Mouse (Mus musculus) hindbrain, embryonic 13.5 days (tissue): Measurements from ENCODE around the gene Saa3. TPM values are rescaled to one million over a fixed set of nuclear protein-coding genes. Genes with fewer than 3 reads are reported as not detected.
"Not testable (repeated sequence)": the region's sequence is repeated elsewhere in the genome, so short reads cannot be mapped to it uniquely, and the experiment has no call there.

Source experiments
- ATAC-seq: fragments of 200-750 bp; cut with Nextera tagmentation; 2 replicates; pipeline ENCODE4 v1.8.0; 2017; ENCODE audit warnings: moderate TSS enrichment; ENCODE audit not compliant: low FRiP score
- H3K27ac ChIP-seq: fragments of 300-500 bp; sonication (generic); 2 replicates; pipeline ENCODE4 v1.5.1; 2015; ENCODE audit warnings: inconsistent platforms, mild to moderate bottlenecking, moderate library complexity
- H3K27me3 ChIP-seq: fragments of 300-500 bp; sonication (generic); 2 replicates; pipeline ENCODE4 v1.6.1; 2015; ENCODE audit warnings: mild to moderate bottlenecking, inconsistent platforms
- H3K36me3 ChIP-seq: fragments of 300-500 bp; sonication (generic); 2 replicates; pipeline ENCODE4 v1.6.1; 2015; ENCODE audit warnings: mild to moderate bottlenecking, inconsistent platforms
- H3K4me1 ChIP-seq: fragments of 300-500 bp; sonication (generic); replicated peaks from 2 replicates; pipeline ENCODE4 v1.6.1; 2015; ENCODE audit warnings: inconsistent platforms
- H3K4me2 ChIP-seq: fragments of 300-500 bp; sonication (generic); 2 replicates; pipeline ENCODE4 v1.6.1; 2015; ENCODE audit warnings: inconsistent platforms, mild to moderate bottlenecking, moderate library complexity
- H3K4me3 ChIP-seq: fragments of 300-500 bp; sonication (generic); 2 replicates; pipeline ENCODE4 v1.5.1; 2015; ENCODE audit warnings: mild to moderate bottlenecking, inconsistent platforms
- H3K9ac ChIP-seq: fragments of 300-500 bp; sonication (generic); 2 replicates; pipeline ENCODE4 v1.6.1; 2015; ENCODE audit warnings: mild to moderate bottlenecking, inconsistent platforms
- H3K9me3 ChIP-seq: fragments of 300-500 bp; sonication (generic); 2 replicates; pipeline ENCODE4 v1.6.1; 2016; ENCODE audit warnings: inconsistent platforms
- WGBS: fragments of 180-500 bp; shearing (Covaris S2); methylation state at CpG from one replicate; pipeline ENCODE4 v1.1.7; 2015; 5-methylcytosine and 5-hydroxymethylcytosine counted together
- polyA plus RNA-seq: library from polyadenylated mRNA; unstranded; fragments of >200 nt; fragmentation: Nextera tagmentation; extraction: Ambion mirVana; gene quantifications from 2 replicates; pipeline ENCODE4 v1.2.1, GENCODE M21; 2015

Gene Saa3
- polyA plus RNA-seq, 1 experiment from 2014 or later = 0.35 TPM

DNA sequence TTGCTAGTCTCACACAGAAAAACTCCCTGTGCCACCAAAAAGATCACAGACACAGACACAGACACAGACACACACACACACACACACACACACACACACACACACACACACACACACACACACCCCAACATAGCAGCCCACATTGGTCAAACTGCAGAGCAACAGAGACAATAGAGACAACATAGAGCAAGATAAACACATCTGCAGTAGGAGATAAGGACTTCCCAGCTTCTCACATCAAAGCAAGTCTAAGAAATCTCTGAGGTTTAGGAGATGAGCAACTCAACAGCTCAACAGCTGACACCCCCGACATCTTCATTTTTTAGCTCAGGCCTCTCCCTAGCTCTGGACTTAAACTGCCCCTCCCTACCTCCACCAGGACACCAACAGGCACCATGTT is 18.7 kb downstream of the Saa3 start:
- 100% methylated on average over 1 of the region's 1 CpGs for WGBS
- peaks cover 74% of the 10 kb centered on the region for H3K36me3 ChIP-seq
- H3K27ac ChIP-seq = no peak overlapping the region
- H3K4me2 ChIP-seq = no peak overlapping the region
- no peaks in the 10 kb centered on the region for H3K9me3 ChIP-seq
- no peak overlapping the region for H3K4me3 ChIP-seq
- H3K4me1 ChIP-seq = no peaks in the 10 kb centered on the region
- H3K27me3 ChIP-seq = no peaks in the 10 kb centered on the region
- no peak for ATAC-seq
- no peak overlapping the region for H3K9ac ChIP-seq

GRCm38 (mm10) chr7:46686827-46687226 is 28.7 kb downstream of the Saa3 start:
- Histone ChIP-seq H3K4me1 (no peaks in the 10 kb centered on the region), H3K36me3 (peaks cover 41% of the 10 kb centered on the region), H3K9ac (no peak overlapping the region), H3K4me3 (no peak overlapping the region), H3K4me2 (no peak overlapping the region), H3K27ac (no peak overlapping the region), H3K27me3 (no peaks in the 10 kb centered on the region), H3K9me3 (no peaks in the 10 kb centered on the region)
- 87% methylated on average over 5 of the region's 5 CpGs for WGBS
- no peak for ATAC-seq

GRCm38 (mm10) chr7:46680732-46681131 is 34.8 kb downstream of the Saa3 start:
- no peaks in the 10 kb centered on the region for H3K36me3 ChIP-seq
- no peak for ATAC-seq

GRCm38 (mm10) chr7:46679044-46679443 is 36.5 kb downstream of the Saa3 start:
- H3K4me3 ChIP-seq, H3K27me3 ChIP-seq, H3K27ac ChIP-seq, H3K36me3 ChIP-seq, H3K9me3 ChIP-seq, H3K4me2 ChIP-seq, H3K4me1 ChIP-seq, ATAC-seq, H3K9ac ChIP-seq: not testable (repeated sequence)
- 85% methylated on average over 7 of the region's 7 CpGs for WGBS

More at GRCm38 (mm10) chr7:46680732-46681131, 34.8 kb downstream of the Saa3 start:
- no peak overlapping the region for H3K9ac ChIP-seq
- no peak overlapping the region for H3K4me2 ChIP-seq
- H3K4me1 ChIP-seq = 0 out of 2 replicates have a peak, but pooled peaks cover 4% of the 10 kb centered on the region
- H3K27me3 ChIP-seq = no peaks in the 10 kb centered on the region
- H3K27ac ChIP-seq = no peak overlapping the region
- no peak overlapping the region for H3K4me3 ChIP-seq
- no peaks in the 10 kb centered on the region for H3K9me3 ChIP-seq

DNA sequence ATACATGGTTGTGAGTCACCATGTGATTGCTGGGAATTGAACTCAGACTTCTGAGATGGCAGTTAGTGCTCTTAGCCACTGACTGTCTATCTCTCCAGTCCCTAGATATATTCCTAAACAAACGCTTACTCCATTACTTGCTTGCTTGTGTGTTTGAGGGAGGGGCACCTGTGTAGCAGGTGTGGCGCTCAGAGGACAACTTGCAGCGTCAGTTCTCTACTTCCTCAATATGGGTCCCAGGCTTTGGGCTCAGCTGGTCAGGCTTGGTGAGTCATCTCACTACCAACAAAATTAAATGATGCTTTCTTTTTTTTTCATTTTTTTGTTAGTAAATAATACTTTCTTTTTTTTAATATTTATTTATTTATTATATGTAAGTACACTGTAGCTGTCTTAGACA is 37.1 kb downstream of the Saa3 start:
- no peak for ATAC-seq
- H3K4me2 ChIP-seq = no peak overlapping the region

DNA sequence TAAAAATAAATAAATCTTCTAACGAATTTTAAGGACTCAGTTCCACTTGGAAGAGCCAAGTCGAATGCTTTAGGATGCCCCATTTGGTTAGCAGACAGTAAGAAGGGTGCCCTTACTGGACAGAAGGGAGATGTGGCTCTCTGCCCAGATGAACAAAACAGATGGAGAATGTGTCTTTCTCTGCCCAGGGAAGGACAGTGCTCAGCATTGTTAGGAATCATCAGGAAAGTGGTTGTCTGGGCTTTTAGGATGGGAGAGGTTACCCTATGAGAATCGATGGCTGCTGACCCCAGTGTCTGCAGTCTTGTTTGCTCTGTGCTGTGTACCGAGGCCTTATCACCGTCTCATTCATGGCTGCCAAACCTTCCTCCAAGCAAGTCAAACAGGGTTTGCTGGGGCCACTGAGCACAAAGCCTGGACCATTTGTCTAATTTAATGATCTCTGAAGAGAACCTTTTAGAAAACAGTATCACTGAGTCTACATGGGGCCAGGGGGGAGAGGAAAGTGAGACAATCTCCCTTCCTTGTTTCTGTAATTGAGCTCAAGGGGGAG is 38.6 kb downstream of the Saa3 start:
- no peaks in the 10 kb centered on the region for H3K36me3 ChIP-seq
- no peak overlapping the region for H3K27ac ChIP-seq
- H3K9ac ChIP-seq = no peak overlapping the region
- 0 out of 2 replicates have a peak, but pooled peaks cover 4% of the 10 kb centered on the region for H3K4me1 ChIP-seq
- no peak overlapping the region for H3K4me2 ChIP-seq
- no peak overlapping the region for H3K4me3 ChIP-seq
- 0 out of 2 replicates have a peak, but pooled peaks have one; percentile 24 for ATAC-seq
- no peaks in the 10 kb centered on the region for H3K9me3 ChIP-seq
- H3K27me3 ChIP-seq = no peaks in the 10 kb centered on the region
- 54% methylated on average over 5 of the region's 5 CpGs for WGBS

More for the DNA sequence above, 37.1 kb downstream of the Saa3 start:
- H3K9ac ChIP-seq = no peak overlapping the region
- no peaks in the 10 kb centered on the region for H3K27me3 ChIP-seq
- no peaks in the 10 kb centered on the region for H3K36me3 ChIP-seq
- no peaks in the 10 kb centered on the region for H3K9me3 ChIP-seq
- WGBS = 93% methylated on average over 3 of the region's 3 CpGs
- H3K27ac ChIP-seq = no peak overlapping the region
- 0 out of 2 replicates have a peak, but pooled peaks cover 4% of the 10 kb centered on the region for H3K4me1 ChIP-seq
- H3K4me3 ChIP-seq = no peak overlapping the region

DNA sequence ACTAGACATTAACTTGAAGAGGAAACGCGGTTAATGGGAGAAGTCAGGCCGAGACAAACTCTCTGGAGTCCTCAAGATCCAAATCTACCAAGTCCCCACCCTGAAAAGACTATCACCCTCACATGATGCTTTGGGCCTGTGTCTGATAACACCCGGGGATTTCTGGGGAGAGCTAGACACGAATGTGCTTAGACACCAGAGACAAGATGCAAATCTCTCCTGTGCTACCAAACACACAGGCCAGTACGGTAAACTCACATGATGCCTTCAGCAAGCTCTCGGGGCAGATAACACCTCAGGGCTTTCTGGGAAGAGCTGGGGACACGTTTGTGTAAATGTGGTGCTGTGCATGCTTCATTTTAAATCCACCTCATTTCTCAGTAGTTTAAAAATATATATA is 39.6 kb downstream of the Saa3 start:
- H3K4me2 ChIP-seq = no peak overlapping the region
- no peaks in the 10 kb centered on the region for H3K36me3 ChIP-seq
- no peak overlapping the region for H3K27ac ChIP-seq
- no peaks in the 10 kb centered on the region for H3K9me3 ChIP-seq
- H3K4me3 ChIP-seq = no peak overlapping the region
- WGBS = 89% methylated on average over 8 of the region's 8 CpGs
- H3K9ac ChIP-seq = no peak overlapping the region
- 0 out of 2 replicates have a peak, but pooled peaks cover 4% of the 10 kb centered on the region for H3K4me1 ChIP-seq
- no peaks in the 10 kb centered on the region for H3K27me3 ChIP-seq
- ATAC-seq = no peak

- Histone ChIP-seq H3K4me2 (no peak overlapping the region), H3K27me3 (no peaks in the 10 kb centered on the region), H3K27ac (no peak overlapping the region), H3K4me1 (0 out of 2 replicates have a peak, but pooled peaks cover 4% of the 10 kb centered on the region), H3K36me3 (no peaks in the 10 kb centered on the region), H3K9me3 (no peaks in the 10 kb centered on the region), H3K9ac (no peak overlapping the region), H3K4me3 (no peak overlapping the region)
- no peak for ATAC-seq
- 91% methylated on average over 7 of the region's 7 CpGs for WGBS
Measured at GRCm38 (mm10) chr7:46675061-46675460, 40.4 kb downstream of the Saa3 start.

GRCm38 (mm10) chr7:46672160-46672672 is 43.3 kb downstream of the Saa3 start, which contains the start of gene Tph1:
Gene Tph1, minus strand, starts transcription at chr7:46672537.
- Histone ChIP-seq H3K27me3 (peaks cover 10% of the 10 kb centered on the region), H3K4me3 (no peak within 1 kb of the TSS), H3K9me3 (no peaks in the 10 kb centered on the region), H3K36me3 (no peaks in the 10 kb centered on the region), H3K27ac (no peak within 1 kb of the TSS), H3K9ac (no peak within 1 kb of the TSS), H3K4me2 (no peak within 1 kb of the TSS), H3K4me1 (peaks cover 8% of the 10 kb centered on the region)
- ATAC-seq = no peak
- 70% methylated on average over 10 of the region's 10 CpGs for WGBS

- H3K4me1 ChIP-seq = peaks cover 9% of the 10 kb centered on the region
- H3K27ac ChIP-seq = no peak overlapping the region
- no peak overlapping the region for H3K9ac ChIP-seq
- peaks cover 36% of the 10 kb centered on the region for H3K27me3 ChIP-seq
- no peaks in the 10 kb centered on the region for H3K36me3 ChIP-seq
- H3K9me3 ChIP-seq = no peaks in the 10 kb centered on the region
- H3K4me2 ChIP-seq = peak overlapping the region; percentile 48
- WGBS = under 1% methylated on average over 20 of the region's 21 CpGs
- H3K4me3 ChIP-seq = peak overlapping the region; percentile 18; the same call in 1 of the 2 replicates
- peak; percentile 65 for ATAC-seq
Measured at GRCm38 (mm10) chr7:46667256-46667655, 48.2 kb downstream of the Saa3 start.

DNA sequence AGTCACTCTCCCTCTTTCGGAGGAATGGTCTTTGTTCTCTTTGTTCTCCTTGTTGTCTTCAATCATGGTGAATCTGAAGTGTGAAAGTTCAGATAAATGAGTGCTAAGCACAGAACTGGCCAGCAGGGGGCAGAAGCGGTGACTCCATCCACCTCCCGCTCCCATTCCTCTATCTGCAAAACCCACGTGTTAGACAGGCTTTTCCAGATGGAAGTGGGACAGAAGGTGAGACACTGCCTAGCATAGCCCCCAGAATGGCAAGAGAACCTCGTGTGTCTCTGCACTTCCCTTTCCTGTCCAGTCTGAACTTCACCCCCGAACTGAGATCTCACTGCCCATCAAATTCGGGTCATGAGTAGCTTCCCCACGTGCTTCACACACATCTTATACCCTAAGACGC is 50.3 kb downstream of the Saa3 start:
- Histone ChIP-seq H3K36me3 (no peaks in the 10 kb centered on the region), H3K9me3 (no peaks in the 10 kb centered on the region), H3K4me1 (peaks cover 18% of the 10 kb centered on the region), H3K27me3 (peaks cover 41% of the 10 kb centered on the region), H3K4me3 (no peak overlapping the region), H3K9ac (no peak overlapping the region), H3K4me2 (no peak overlapping the region), H3K27ac (no peak overlapping the region)
- no peak for ATAC-seq
- WGBS = 42% methylated on average over 9 of the region's 9 CpGs
